Mouse (Mus musculus): ENCODE measurements at regions not wholly inside any gene's neighbourhood (a gene's known extent, or its start where the extent isn't known, plus 50 kb on each side); places are given as distances from the start of the nearest gene placed in this dataset.

GRCm38 (mm10) chr1:119305315-119305976 lies 116.6 kb downstream of the Inhbb start:
- no peak for DNase-seq

GRCm38 (mm10) chr1:119304470-119304980 lies 117.5 kb downstream of the Inhbb start:
- DNase-seq = no peak

GRCm38 (mm10) chr1:119302349-119302995 lies 119.6 kb downstream of the Inhbb start:
- peak; percentile 74 for DNase-seq

- DNase-seq = no peak
Observed at GRCm38 (mm10) chr1:119301931-119302330, 120.1 kb downstream of the Inhbb start.

GRCm38 (mm10) chr1:119301258-119301657 lies 120.8 kb downstream of the Inhbb start:
- no peak for DNase-seq

- DNase-seq = peak; percentile 67
Observed at GRCm38 (mm10) chr1:119299842-119300752, 122.0 kb downstream of the Inhbb start.

GRCm38 (mm10) chr1:119298696-119299230 lies 123.3 kb downstream of the Inhbb start:
- no peak for DNase-seq

GRCm38 (mm10) chr1:119295121-119295520 lies 126.9 kb downstream of the Inhbb start:
- peak; percentile 28 for DNase-seq

GRCm38 (mm10) chr1:119293839-119294238 lies 128.2 kb downstream of the Inhbb start:
- peak; percentile 55 for DNase-seq

- DNase-seq = peak; percentile 84
Observed at GRCm38 (mm10) chr1:119292216-119292615, 129.8 kb downstream of the Inhbb start.

- DNase-seq = no peak
Observed at GRCm38 (mm10) chr1:119290165-119290916, 131.7 kb downstream of the Inhbb start.

- no peak for DNase-seq
Observed at GRCm38 (mm10) chr1:119289516-119290164, 132.4 kb downstream of the Inhbb start.

GRCm38 (mm10) chr1:119282416-119282815 lies 139.6 kb downstream of the Inhbb start:
- no peak for DNase-seq

- peak; percentile 15 for DNase-seq
Observed at GRCm38 (mm10) chr1:119279261-119279660, 142.8 kb downstream of the Inhbb start.

GRCm38 (mm10) chr1:119278528-119279201 lies 143.4 kb downstream of the Inhbb start:
- DNase-seq = no peak

GRCm38 (mm10) chr1:119277990-119278389 lies 144.1 kb downstream of the Inhbb start:
- DNase-seq = no peak

- no peak for DNase-seq
Observed at GRCm38 (mm10) chr1:119266013-119266412, 156.0 kb downstream of the Inhbb start.

- DNase-seq = no peak
Observed at GRCm38 (mm10) chr1:119265192-119265891, 156.7 kb downstream of the Inhbb start.

GRCm38 (mm10) chr1:119259455-119259854 lies 162.6 kb downstream of the Inhbb start:
- peak; percentile 56 for DNase-seq

- DNase-seq = peak; percentile 56
Observed at GRCm38 (mm10) chr1:119256769-119257168, 165.3 kb downstream of the Inhbb start.

All from adrenal gland, adult 2 months (tissue).